Mouse (Mus musculus) brain, embryonic 14.5 days (tissue): ENCODE data around the gene Mrps10. TPM values are rescaled to one million over a fixed set of nuclear protein-coding genes. Genes with fewer than 3 reads are reported as not detected.
"Not testable (repeated sequence)": the region's sequence is repeated elsewhere in the genome, so short reads cannot be mapped to it uniquely, and the experiment has no call there.

ENCODE experiments used
- DNase-seq: peaks from one replicate; pipeline ENCODE4 v3.0.0-alpha.2; 2011; ENCODE audit warnings: low read depth
- CTCF ChIP-seq: fragments of 200-500 bp; IDR thresholded peaks from 2 replicates; pipeline ENCODE4 v1.5.1; 2012; ENCODE audit warnings: inconsistent platforms, mild to moderate bottlenecking, moderate library complexity, borderline replicate concordance; ENCODE audit not compliant: insufficient read depth, insufficient read length; ENCODE audit errors: extremely low read depth
- POLR2A ChIP-seq: fragments of 200-500 bp; IDR thresholded peaks from 2 replicates; pipeline ENCODE4 v1.6.1; 2012; ENCODE audit warnings: mild to moderate bottlenecking, inconsistent platforms, borderline replicate concordance; ENCODE audit not compliant: poor library complexity, insufficient read depth, insufficient read length, severe bottlenecking; ENCODE audit errors: extremely low read depth
- polyA plus RNA-seq: library from polyadenylated mRNA; depleted of rRNA; stranded (reverse); fragments of >200 nt; gene quantifications from 2 replicates; pipeline ENCODE4 v1.2.3, GENCODE M21; 2012

The Mrps10 gene
- polyA plus RNA-seq, 1 experiment = 46.2 TPM

DNA sequence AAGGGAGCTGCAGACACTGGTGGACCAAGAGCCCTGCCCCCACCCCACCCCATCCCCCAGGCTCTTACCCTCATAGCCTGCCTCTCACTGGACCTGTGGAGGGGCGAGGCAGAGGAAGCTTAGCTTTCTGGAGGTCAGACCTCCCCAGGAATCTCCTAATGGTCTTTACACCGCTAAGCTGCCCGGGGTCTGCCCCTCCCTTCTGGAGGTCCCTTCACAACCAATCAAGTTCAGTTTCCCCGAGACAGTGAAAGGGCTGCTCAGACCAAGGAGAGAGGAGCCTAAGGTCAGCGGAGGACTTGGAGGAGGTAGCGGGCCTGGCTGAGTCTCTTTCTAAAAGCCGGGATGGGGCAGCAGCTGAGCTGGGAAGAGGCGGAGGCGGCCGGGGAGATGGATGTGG, 16.5 kb downstream of the Mrps10 start, which contains the start of gene Guca1b:
Gene Guca1b, plus strand, starts transcription at position 249 of the 400 bp plus-strand sequence.
- TF ChIP-seq POLR2A (no peak), CTCF (no peak)

DNA sequence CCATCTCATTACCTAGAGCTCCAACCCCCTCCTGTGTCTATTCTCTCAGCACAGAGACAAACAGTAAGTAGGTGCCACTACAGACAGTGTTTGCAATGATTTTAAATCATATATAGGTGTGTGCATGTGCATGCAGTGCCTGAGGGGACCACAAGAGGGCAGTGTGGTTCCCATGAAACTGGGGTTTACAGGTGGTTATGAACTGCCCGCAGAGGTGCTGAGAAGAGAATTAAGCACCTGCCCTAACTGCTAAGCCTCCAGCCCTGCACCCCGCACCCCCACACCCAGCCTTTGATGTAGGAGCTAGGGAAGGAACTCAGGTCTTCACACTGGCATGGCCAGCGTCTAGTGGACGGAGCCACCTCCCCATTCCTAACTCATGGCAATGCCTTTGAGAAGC, 18.0 kb downstream of the Mrps10 start:
- no peak for DNase-seq
- TF ChIP-seq CTCF (peak; percentile 77), POLR2A (no peak)

More for the DNA sequence above, 16.5 kb downstream of the Mrps10 start, which contains the start of gene Guca1b:
- no peak for DNase-seq

DNA sequence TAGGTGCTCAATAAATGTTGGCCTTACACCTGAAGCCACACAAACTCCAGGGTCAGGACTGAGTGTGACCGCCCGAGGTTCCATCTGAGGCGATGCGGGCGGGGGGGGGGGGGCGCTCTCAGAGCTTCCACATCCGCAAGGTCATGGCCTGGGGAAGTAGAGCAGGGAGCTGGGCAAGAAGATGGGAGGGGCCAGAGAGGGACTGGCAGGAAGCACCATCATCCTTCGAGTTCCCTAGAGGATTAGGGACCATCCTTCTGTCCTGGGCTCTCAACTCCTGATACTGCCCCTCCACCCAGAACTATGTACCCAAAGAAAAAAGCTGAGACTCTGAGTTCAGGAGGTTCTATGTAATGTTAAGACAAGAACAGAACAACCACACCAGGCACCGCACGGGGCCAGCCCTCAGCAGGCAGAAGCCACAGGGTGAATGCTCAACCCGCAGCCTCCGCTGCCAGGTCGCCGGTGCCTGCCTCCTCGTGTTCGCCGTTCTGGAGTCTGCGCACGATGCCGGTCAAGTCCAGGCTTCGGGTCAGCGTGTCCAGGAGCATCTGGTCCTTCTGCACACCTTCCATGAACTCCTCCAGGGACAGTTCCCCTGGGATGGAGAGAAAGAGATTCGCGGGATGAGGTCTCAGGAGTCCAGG, 25.7 kb downstream of the Mrps10 start:
- TF ChIP-seq POLR2A = no peak
- TF ChIP-seq CTCF = no peak
- DNase-seq = no peak

DNA sequence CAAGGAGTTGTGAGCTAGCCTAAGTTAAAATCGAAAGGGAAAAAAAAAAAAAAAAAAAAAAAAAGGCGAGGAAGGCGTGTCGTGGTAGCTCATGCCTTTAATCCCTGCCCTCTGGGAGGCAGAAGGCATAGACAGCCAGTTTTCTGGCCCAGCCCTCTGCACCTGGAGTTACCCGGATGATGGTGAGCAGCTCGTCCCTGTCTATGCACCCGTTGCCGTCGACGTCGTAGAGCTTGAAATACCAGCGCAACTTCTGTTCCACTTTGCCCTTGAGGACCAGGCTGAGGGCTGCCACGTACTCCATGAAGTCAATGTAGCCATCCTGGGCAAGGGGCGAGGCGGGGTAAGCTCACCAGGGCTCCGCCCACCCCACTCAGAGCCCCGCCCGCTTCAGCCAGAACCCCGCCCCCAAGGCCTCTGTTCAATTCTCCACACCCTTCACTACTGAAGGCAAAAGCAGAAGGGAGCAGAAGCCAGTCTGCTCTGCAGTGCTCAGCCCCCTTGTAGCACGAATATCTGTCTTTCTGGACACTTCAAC, 26.8 kb downstream of the Mrps10 start:
- no peak for TF ChIP-seq POLR2A
- no peak for TF ChIP-seq CTCF

DNA sequence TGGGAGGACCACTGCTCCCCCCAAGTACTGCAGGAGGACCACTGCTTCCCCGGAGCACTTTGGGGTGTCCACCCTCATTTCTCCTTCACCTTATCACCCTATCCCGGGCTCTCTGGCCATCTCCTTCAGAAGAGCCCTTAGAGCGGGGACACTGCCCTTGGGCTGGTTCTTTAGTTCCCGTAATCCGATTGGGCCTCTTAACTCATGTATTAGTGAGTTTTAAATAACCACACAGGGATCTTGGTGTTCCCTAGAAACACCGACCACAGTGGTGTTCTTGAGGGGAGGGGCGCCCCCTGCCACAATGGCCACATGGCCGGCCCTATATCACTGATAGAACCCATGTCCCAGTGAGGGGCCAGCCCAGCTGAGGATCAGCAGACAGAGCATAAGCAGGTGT, 30.4 kb downstream of the Mrps10 start:
- DNase-seq = no peak
- TF ChIP-seq POLR2A (no peak), CTCF (no peak)

More for the DNA sequence above, 26.8 kb downstream of the Mrps10 start:
- DNase-seq = peak; percentile 35

DNA sequence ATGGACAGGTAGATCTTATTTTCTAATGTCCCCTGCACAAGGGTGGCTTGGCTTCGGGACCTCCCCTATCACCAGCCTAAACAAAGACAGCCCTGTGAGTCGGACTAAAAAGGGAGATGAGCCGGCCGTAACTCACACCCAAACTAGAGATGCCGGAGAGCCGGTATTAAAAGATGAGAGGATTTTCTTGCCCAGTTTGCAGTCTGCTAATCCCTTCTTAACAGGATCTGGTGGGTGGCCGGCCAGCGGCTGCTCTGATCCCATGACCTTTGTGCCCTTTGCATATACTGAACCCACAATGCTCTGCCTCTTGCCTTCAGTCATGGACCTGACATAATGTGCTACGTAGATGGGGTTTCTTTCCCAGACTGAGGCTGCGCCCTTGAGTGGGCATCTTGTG, 31.8 kb downstream of the Mrps10 start, which contains the start of gene Guca1a:
Gene Guca1a, minus strand, starts transcription at position 134 of the 400 bp plus-strand sequence.
- TF ChIP-seq POLR2A = no peak
- no peak for TF ChIP-seq CTCF
- peak; percentile 3 for DNase-seq

DNA sequence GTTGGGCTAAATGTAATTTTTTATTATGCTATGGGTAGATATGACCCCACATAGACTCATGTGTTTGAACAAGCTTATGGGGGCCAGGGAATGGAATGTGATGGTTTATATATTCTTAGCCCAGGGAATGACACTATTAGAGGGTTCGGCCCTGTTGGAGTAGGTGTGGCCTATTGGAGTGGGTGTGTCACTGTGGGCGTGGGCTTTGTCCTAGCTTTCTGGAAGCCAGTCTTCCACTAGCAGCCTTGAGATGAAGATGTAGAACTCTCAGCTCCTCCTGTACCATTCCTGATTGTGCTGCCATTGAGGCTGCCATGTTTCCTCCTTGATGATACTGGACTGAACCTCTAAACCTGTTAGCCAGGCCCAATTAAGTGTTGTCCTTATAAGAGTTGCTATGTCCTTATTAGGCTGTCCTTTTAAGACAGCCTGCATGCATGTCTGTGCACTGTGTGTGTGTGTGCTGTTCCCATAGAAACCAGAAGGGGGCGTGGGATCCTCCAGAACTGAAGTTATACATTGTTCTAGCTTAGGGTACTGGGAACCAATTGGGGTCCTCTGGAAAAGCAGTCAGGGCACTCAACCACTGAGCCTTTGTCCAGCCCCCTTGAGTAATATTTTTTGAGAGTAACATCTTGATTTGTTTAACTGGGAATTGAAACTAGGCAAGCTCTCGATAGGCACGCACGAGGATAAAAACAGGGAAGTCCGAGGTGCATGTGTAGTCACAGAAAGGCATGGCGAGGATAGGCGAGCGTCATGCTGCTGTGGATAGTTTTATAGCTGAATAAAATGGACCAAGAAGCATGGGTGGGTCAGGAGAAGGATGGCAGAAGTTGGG, 39.2 kb downstream of the Mrps10 start:
- TF ChIP-seq POLR2A (no peak), CTCF (no peak)
- DNase-seq = no peak

DNA sequence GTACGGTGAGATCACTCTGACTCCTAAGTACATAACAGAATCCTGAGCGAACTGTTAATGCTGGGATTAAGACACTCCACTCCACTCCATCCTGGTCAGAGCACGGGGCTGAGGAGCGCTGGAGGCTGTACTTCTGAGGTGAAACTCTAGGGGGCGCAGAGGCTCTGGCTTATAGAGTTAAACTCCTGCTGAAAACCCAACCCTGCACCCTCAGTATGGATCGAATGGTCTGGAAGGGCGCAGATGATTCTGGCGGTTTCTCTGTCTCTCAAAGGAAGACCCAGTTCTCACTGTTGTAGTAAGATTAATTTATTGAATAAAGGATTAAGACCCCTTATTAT, 39.8 kb downstream of the Mrps10 start:
- TF ChIP-seq CTCF = peak; percentile 77
- no peak for TF ChIP-seq POLR2A
- peak; percentile 41 for DNase-seq

DNA sequence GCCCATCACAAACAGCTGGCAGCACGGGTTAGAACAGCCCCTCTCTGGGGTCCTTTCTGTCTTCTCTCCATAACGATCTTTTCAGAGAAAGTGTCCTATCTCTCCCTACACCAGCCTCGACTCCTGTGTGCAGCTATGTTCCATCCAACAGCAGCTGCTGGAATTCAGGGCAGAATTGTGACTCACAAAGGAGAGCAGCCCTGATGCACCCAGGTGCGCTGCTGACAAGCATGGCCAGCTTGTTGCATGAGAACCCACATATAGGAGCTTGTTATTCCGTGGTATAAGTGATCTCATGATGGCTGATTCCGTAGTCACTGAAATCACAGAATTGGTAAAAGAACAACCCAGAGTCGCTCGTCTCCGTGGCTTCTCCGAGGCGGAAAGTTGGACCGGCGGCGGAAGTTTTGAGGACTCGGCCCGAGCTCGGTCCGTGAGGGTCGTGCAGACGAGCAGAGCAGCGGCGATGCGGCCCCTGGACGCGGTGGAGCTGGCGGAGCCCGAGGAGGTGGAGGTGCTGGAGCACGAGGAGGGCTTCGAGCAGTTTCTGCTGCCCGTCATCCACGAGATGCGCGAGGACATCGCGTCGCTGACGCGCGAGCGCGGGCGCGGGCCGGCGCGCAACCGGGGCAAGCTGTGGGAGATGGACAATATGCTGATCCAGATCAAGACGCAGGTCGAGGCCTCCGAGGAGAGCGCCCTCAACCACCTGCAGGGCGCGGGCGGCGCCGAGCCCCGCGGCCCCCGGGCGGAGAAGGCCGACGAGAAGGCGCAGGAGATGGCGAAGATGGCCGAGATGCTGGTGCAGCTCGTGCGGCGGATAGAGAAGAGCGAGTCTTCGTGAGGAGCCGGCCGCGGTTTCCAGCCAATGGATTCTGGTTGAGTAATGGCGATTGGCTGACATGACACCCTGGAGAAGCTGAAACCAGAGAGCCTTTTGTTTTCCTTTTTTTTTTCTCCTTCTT, 41.5 kb downstream of the Mrps10 start:
- peak; percentile 14 for DNase-seq

DNA sequence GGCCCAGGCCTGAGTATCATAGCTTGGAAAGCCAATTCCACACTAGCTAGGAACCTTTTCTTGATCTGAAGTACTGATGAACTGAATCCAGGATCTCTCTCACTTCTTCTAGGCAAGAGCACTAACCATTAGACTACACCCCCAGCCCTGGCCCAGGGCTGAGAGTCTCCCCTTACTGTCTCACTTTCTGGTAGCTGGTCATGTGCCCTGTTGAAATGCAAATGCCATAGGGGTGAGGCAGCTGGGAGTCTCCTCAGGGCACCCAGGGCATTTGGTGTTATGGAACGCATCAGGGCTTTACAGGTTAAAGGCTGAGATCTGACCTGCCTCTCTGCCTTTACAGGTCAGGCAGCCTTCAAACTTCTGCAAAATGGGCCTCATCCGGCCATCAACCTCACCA, 51.5 kb downstream of the Mrps10 start:
- TF ChIP-seq POLR2A (no peak), CTCF (no peak)
- DNase-seq = no peak

DNA sequence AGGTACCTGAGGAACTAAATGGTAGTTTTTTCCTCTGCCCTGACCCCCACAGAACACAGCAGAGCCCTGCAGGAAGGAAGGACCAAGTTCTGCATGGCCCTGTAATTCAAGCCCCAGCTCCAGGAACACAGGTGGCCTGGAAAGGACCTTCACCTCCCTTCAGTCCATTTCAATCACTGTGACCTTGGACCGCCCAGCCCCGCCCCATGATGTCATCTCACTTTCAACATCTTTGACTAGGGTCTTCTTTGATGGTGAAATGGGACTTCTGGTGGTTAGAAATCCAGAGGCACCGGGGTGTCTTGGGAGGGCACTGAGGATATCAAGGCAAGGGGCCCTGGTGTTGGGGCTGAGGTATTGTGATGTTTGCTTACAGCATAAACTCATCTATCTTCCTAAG, 52.9 kb downstream of the Mrps10 start:
- no peak for TF ChIP-seq CTCF
- DNase-seq = no peak

DNA sequence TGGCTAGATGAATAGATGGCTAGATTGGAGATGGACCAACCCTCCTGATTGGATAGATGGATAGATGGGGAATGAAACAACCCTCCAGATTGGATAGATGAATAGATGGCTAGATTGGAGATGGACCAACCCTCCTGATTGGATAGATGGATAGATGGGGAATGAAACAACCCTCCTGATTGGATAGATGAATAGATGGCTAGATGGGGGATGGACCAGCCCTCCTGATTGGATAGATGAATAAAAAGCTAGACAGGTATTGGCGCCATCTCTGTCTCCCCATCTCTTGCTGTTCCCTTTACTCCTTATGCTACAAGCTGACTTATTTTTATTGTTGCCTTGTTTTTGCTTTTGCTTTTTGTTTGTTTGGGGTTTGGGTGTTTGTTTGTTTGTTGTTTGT, 53.9 kb downstream of the Mrps10 start:
- not testable (repeated sequence) for DNase-seq
